Mouse (Mus musculus) C2C12 (cell line): ENCODE measurements around the gene Rcan2. TPM values are rescaled to one million over a fixed set of nuclear protein-coding genes. Genes with fewer than 3 reads are reported as not detected.
A peak's percentile ranks its signal among the peaks of the same experiment; 100 is the strongest.

Source experiments
- H3K27me3 ChIP-seq: one replicate; pipeline ENCODE4 v1.6.1; 2011; ENCODE audit not compliant: control insufficient read depth, insufficient read depth, insufficient read length
- H3K36me3 ChIP-seq: one replicate; pipeline ENCODE4 v1.6.1; 2011; ENCODE audit not compliant: control insufficient read depth, insufficient read depth
- H3K4me3 ChIP-seq: one replicate; pipeline ENCODE4 v1.5.1; 2011; ENCODE audit warnings: mild to moderate bottlenecking, control low read depth; ENCODE audit not compliant: poor library complexity, insufficient read depth, severe bottlenecking
- H3K79me2 ChIP-seq: one replicate; pipeline ENCODE4 v1.6.1; 2011; ENCODE audit not compliant: control insufficient read depth, insufficient read depth
- H3K79me3 ChIP-seq: one replicate; pipeline ENCODE4 v1.6.1; 2011; ENCODE audit warnings: low read depth, control low read depth
- H3ac ChIP-seq: one replicate; pipeline ENCODE3; 2011; ENCODE audit warnings: low read depth; ENCODE audit not compliant: control insufficient read depth, insufficient read length
- CEBPB ChIP-seq: IDR thresholded peaks from one replicate; pipeline ENCODE4 v1.6.1; 2011; ENCODE audit warnings: low read depth, mild to moderate bottlenecking, control low read depth, moderate library complexity
- CTCF ChIP-seq: IDR thresholded peaks from one replicate; pipeline ENCODE4 v1.5.1; 2011; ENCODE audit not compliant: control insufficient read depth, insufficient read depth, insufficient read length
- FOSL1 ChIP-seq: IDR thresholded peaks from one replicate; pipeline ENCODE4 v1.8.0; 2011; ENCODE audit warnings: mild to moderate bottlenecking, low read length; ENCODE audit not compliant: poor library complexity, insufficient read depth, severe bottlenecking
- MAX ChIP-seq: IDR thresholded peaks from one replicate; pipeline ENCODE4 v1.6.1; 2011; ENCODE audit warnings: mild to moderate bottlenecking, control low read depth
- MYOD1 ChIP-seq: IDR thresholded peaks from one replicate; pipeline ENCODE4 v1.6.1; 2011; ENCODE audit warnings: low read depth; ENCODE audit not compliant: control insufficient read depth, insufficient read length
- MYOG ChIP-seq: IDR thresholded peaks from one replicate; pipeline ENCODE4 v1.6.1; 2011; ENCODE audit not compliant: control insufficient read depth, insufficient read length; ENCODE audit errors: extremely low read depth
- USF1 ChIP-seq: IDR thresholded peaks from one replicate; pipeline ENCODE4 v1.6.1; 2011; ENCODE audit warnings: low read depth, mild to moderate bottlenecking, control low read depth, moderate library complexity
- polyA plus RNA-seq: library from polyadenylated mRNA; unstranded; fragments of >200 nt; fragmentation: generic; extraction: Trizol; gene quantifications from one replicate; pipeline ENCODE4 v1.2.1, GENCODE M21; 2012; ENCODE audit warnings: missing spikeins

The Rcan2 gene
- polyA plus RNA-seq, 1 experiment: 1.0 TPM

DNA sequence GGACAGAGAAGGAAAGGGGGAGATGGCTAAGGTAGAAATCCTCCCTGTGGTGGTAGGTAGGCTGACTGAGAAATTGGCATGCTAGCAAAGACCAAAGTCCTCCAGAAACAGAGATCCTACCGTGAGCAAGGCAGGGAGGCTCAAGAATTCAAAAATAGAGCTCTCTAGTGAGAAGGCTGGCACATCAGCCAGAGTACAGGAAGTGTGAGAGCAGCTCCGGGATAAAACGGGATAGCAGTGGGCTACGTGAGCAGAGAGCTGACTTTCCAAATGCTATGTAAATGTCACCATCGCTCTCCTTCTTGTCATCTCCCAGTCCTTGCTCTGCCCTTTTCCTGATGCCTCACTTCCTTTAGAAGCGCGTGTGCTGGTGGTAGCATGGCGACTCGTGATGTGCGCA, 168.8 kb downstream of the Rcan2 start:
- Histone ChIP-seq H3K4me3 (no peak overlapping the region), H3K27me3 (no peaks in the 10 kb centered on the region), H3K79me3 (no peaks in the 10 kb centered on the region), H3ac (no peak overlapping the region), H3K79me2 (no peaks in the 10 kb centered on the region), H3K36me3 (no peaks in the 10 kb centered on the region)
- TF ChIP-seq MAX (no peak), CEBPB (no peak), FOSL1 (no peak), CTCF (no peak), USF1 (no peak), MYOG (no peak), MYOD1 (no peak)

DNA sequence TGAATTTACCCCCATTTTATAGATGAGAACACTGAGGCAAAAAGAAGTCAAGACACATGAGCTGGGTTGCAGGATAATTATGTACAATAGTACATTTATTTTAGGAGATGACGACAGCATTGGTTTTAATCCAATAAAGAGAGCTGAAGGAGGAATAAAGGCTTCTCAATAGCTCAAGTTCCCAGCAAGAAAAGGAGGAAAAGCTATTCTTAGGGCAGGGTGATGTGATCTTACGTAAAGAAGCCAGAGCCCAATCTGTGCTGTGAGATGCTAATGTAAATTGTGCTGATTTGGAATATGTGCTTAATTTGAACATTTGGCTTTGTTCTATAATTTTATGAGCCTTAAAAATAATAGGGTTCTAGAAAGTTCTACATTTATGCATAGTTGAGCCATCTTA, 176.4 kb downstream of the Rcan2 start:
- Histone ChIP-seq H3K79me2 (no peaks in the 10 kb centered on the region), H3K4me3 (no peak overlapping the region), H3K36me3 (no peaks in the 10 kb centered on the region), H3ac (no peak overlapping the region), H3K79me3 (no peaks in the 10 kb centered on the region), H3K27me3 (no peaks in the 10 kb centered on the region)
- no peak for TF ChIP-seq CEBPB
- no peak for TF ChIP-seq MYOG
- no peak for TF ChIP-seq MYOD1
- TF ChIP-seq FOSL1: no peak
- TF ChIP-seq USF1: no peak
- TF ChIP-seq MAX: no peak
- TF ChIP-seq CTCF: no peak

DNA sequence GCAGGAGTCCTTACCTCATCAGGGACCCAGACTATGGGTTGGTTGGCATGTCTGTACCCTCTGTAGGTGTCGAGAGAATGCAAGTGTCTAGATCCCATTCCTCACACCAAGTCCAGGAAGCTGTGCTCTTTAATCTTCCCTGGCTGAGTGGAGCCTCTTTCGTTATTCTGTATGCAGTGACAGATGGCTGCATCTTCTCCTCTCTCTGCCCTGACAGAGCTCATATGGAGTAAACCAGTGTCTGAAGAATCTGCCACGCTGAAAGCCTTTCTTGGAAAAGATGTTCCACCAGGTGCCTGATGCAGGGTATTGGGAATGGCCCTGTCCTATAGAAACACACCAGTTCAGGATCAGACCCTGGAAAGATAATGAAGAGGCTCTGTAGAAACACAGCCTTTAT, 178.8 kb downstream of the Rcan2 start:
- Histone ChIP-seq H3K79me2 (no peaks in the 10 kb centered on the region), H3K4me3 (no peak overlapping the region), H3K27me3 (no peaks in the 10 kb centered on the region), H3ac (no peak overlapping the region), H3K79me3 (no peaks in the 10 kb centered on the region), H3K36me3 (no peaks in the 10 kb centered on the region)
- TF ChIP-seq MYOD1 (no peak), MAX (no peak), USF1 (no peak), CEBPB (no peak), FOSL1 (no peak), CTCF (no peak), MYOG (no peak)

DNA sequence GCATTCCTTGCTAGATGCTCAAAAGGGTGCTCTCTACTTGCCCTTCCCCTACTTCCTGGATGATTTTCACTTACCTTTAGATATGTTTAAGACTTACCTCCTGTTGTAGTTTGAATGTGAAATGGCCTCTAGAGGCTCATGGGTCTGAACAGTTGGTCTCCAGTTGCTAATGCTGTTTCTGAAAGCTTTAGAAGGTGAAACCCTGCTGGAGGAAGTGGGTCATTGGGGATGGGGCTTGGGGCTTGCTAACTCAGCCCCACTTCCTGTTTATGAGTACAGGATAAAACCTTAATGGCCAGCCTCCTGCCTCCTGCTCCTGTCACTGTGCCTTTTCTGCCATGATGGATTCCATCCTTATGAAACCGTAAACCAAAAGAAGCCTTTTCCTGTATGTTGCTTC, 181.4 kb downstream of the Rcan2 start:
- Histone ChIP-seq H3K36me3 (no peaks in the 10 kb centered on the region), H3ac (no peak overlapping the region), H3K4me3 (no peak overlapping the region), H3K79me3 (no peaks in the 10 kb centered on the region), H3K27me3 (no peaks in the 10 kb centered on the region), H3K79me2 (no peaks in the 10 kb centered on the region)
- TF ChIP-seq MAX (no peak), MYOD1 (no peak), FOSL1 (no peak), USF1 (no peak), CEBPB (no peak), MYOG (no peak), CTCF (no peak)

DNA sequence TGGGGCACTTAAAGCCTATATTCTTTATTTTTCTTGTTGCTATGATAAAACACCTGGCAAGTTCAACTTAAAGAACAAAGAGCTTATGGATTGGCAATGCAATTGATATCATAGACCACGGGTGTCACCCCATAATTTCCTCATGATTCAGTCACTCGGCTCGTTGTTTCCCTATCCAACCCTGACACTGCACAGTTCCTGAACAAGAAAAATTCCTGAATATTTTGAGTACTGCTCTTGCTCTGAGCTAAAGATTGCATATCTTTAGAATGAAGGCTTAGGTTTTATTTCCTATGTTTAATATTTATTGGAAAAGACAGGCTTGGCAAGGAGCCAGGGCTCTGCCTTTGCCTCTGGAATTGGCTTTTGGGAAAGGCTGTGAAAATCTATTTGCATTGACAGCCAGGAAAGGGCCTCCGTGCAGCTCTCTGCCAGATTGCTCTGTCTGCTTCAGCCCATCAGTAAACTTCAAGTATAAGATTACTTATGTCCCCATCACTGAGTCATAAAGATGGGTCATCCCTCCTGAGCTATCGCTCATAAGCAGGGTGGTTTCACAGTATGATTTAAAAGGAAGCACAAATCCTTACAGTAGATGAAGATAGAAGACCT, 188.3 kb downstream of the Rcan2 start:
- H3K79me3 ChIP-seq: no peaks in the 10 kb centered on the region
- TF ChIP-seq USF1: no peak
- TF ChIP-seq MYOD1: no peak
- TF ChIP-seq CTCF: no peak
- TF ChIP-seq MAX: no peak
- no peak for TF ChIP-seq MYOG
- no peak for TF ChIP-seq CEBPB
- TF ChIP-seq FOSL1: no peak
- H3K27me3 ChIP-seq: no peaks in the 10 kb centered on the region
- no peaks in the 10 kb centered on the region for H3K79me2 ChIP-seq
- no peak overlapping the region for H3ac ChIP-seq
- no peaks in the 10 kb centered on the region for H3K36me3 ChIP-seq
- H3K4me3 ChIP-seq: no peak overlapping the region

DNA sequence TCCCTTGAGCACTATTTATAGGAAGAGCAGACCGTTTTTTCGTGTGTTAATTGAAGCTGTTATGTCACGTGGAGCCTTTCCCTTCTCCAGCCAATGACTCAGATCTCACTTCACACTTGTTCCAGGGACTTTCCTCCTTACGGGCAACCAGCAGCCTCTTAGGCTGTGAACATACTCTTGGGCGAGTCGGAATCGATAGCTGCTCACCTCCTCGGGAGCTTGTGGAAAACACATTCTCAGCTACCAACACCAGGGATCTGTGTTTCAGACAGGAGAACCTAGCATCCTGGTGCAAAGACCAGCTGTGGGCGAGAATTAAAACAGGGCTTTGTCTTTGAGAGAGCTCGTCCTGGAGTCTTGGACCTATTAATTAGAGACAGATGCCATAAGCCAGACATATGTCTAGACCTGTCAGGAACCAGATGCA, 189.8 kb downstream of the Rcan2 start:
- Histone ChIP-seq H3K36me3 (no peaks in the 10 kb centered on the region), H3K4me3 (no peak overlapping the region), H3K27me3 (no peaks in the 10 kb centered on the region), H3K79me3 (no peaks in the 10 kb centered on the region), H3ac (no peak overlapping the region), H3K79me2 (no peaks in the 10 kb centered on the region)
- TF ChIP-seq MAX (no peak), USF1 (peak; percentile 71), CEBPB (no peak), MYOG (no peak), FOSL1 (no peak)
